Mouse (Mus musculus) brain, embryonic 18.5 days (tissue): ENCODE results near the gene Thtpa.

Experiments used
- DNase-seq: peaks from one replicate; pipeline ENCODE4 v3.0.0-alpha.2; 2012; ENCODE audit warnings: low read depth, low spot score

Thtpa gene

GRCm38 (mm10) chr14:55105386-55105785 lies 10.8 kb downstream of the Thtpa start:
- no peak for DNase-seq

GRCm38 (mm10) chr14:55105836-55106809 lies 11.5 kb downstream of the Thtpa start, which contains the start of gene Ap1g2:
Gene Ap1g2 (minus strand): TSS chr14:55106593.
- peak; percentile 78 for DNase-seq

- no peak for DNase-seq
Measured at GRCm38 (mm10) chr14:55106990-55107389, 12.4 kb downstream of the Thtpa start.

- DNase-seq = peak; percentile 84
Measured at GRCm38 (mm10) chr14:55108202-55108870, 13.8 kb downstream of the Thtpa start.

GRCm38 (mm10) chr14:55109048-55109873 lies 14.7 kb downstream of the Thtpa start:
- no peak for DNase-seq

- DNase-seq = no peak
Measured at GRCm38 (mm10) chr14:55110076-55110475, 15.5 kb downstream of the Thtpa start.

GRCm38 (mm10) chr14:55111720-55112119 lies 17.1 kb downstream of the Thtpa start:
- DNase-seq = no peak

- no peak for DNase-seq
Measured at GRCm38 (mm10) chr14:55113351-55113974, 18.9 kb downstream of the Thtpa start.

GRCm38 (mm10) chr14:55113975-55114645 lies 19.5 kb downstream of the Thtpa start:
- no peak for DNase-seq

GRCm38 (mm10) chr14:55114759-55115701 lies 20.4 kb downstream of the Thtpa start:
- no peak for DNase-seq

- no peak for DNase-seq
Measured at GRCm38 (mm10) chr14:55115846-55116245, 21.3 kb downstream of the Thtpa start.

- DNase-seq = peak; percentile 88
Measured at GRCm38 (mm10) chr14:55116425-55117200, 22.0 kb downstream of the Thtpa start, which contains the start of gene Jph4. Gene Jph4 (minus strand): TSS chr14:55116935.

- no peak for DNase-seq
Measured at GRCm38 (mm10) chr14:55118852-55119251, 24.3 kb downstream of the Thtpa start.

GRCm38 (mm10) chr14:55119421-55120134 lies 25.0 kb downstream of the Thtpa start:
- DNase-seq = no peak

- DNase-seq = no peak
Measured at GRCm38 (mm10) chr14:55121947-55122346, 27.4 kb downstream of the Thtpa start.

- no peak for DNase-seq
Measured at GRCm38 (mm10) chr14:55122359-55122758, 27.8 kb downstream of the Thtpa start.

- DNase-seq = no peak
Measured at GRCm38 (mm10) chr14:55125711-55126110, 31.1 kb downstream of the Thtpa start.

- DNase-seq = no peak
Measured at GRCm38 (mm10) chr14:55126521-55126920, 31.9 kb downstream of the Thtpa start.
